Mouse (Mus musculus) v-Abl transformed pro-B cells (cell line): Measurements from ENCODE around the gene Mob1b.

Experiments
- in situ Hi-C, 2 experiments: fragments of 400-800 bp; cut with MboI; formaldehyde crosslinking; loops; one replicate each; pipeline ENCODE4 v1.15.1; 2025; ENCODE audit not compliant: unreplicated experiment in 2 of 2

Gene Mob1b

GRCm38 (mm10) chr5:88720116-88721002 is at the start of gene Mob1b:
Gene Mob1b, plus strand, starts transcription at chr5:88720855.
- in situ Hi-C loops, result loop anchor here in 1 of 2 experiments (5.0 kb wide), 1 partner anchor 42 kb away; the partner anchor contains the start of gene Dck

DNA sequence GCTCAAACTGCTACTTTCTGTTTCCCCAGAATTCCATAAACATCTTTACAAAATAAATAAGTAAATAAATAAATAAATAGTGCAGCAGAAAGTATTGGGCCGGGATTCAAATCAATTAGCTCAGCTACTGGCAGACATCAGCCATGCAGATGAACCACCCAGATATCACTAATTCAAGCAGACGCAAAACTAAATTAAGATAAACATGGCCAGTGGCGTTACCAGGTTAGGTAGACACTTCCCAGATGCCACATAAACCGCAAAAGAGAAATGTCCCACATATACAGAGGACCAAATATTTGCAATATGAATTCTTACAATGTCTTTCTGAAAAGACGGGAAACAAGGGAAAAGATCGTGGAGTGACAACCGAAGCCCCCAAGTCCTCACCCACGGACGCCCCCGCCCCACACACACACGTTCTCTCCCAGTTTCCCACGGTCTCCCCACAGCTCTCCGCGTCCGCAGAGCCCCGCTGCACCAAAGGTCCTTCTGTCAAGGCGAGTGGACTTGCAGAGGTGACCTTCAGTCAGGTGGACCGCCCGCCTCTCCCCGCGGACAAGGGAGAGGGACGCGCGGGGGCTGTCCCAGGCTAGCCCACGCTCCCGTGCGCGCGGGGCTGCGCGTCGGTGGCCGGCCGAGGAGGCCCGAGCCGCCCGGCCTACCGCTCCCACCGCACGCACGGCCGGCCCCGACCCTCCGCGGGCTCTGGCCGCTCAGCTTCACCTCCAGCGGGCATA is 45.8 kb upstream of the Mob1b start:
- in situ Hi-C loops, result loop anchor here (5.0 to 25.0 kb wide), 5 partner anchors 103 to 1863 kb away; partner anchors contain the start of gene Ythdc1 (in 1 of the 2)

- in situ Hi-C loops, result loop anchor here (10.0 to 25.0 kb wide), 3 partner anchors 161 to 1012 kb away; no protein-coding TSS in a partner anchor
Observed at GRCm38 (mm10) chr5:88675443-88676387, 44.9 kb upstream of the Mob1b start, which contains the start of gene Grsf1. Gene Grsf1, minus strand, starts transcription at chr5:88676171.

GRCm38 (mm10) chr5:88678929-88679328 is 41.7 kb upstream of the Mob1b start:
- in situ Hi-C loops, result loop anchor here (10.0 to 25.0 kb wide), 3 partner anchors 164 to 1008 kb away; no protein-coding TSS in a partner anchor

- in situ Hi-C loops, result loop anchor here (10.0 to 25.0 kb wide), 3 partner anchors 165 to 1008 kb away; no protein-coding TSS in a partner anchor
Observed at GRCm38 (mm10) chr5:88679341-88679740, 41.3 kb upstream of the Mob1b start.

DNA sequence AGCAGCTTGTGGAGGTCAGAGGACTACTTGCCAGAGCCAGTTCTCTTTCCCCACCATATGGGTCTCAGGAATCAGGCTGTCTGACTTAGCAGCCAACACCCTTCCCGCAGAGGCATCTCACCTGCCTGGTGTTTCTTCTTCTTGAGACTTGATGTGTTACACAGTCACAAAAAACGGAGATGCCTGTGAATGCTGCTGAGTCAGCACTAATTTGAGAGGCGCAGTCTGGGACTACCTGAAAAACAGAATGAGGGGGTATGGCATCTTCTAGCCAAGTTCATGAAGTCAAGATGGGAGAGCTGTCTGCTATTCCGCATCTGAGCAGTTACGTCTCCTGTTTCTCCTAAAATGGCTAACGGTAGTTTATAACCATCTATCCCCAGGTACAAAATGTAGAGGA is 40.1 kb upstream of the Mob1b start:
- in situ Hi-C loops, result loop anchor here in 1 of 2 experiments (25.0 kb wide), 2 partner anchors 707 to 1007 kb away; no protein-coding TSS in a partner anchor

GRCm38 (mm10) chr5:88683706-88684105 is 36.9 kb upstream of the Mob1b start:
- in situ Hi-C loops, result loop anchor here in 1 of 2 experiments (25.0 kb wide), 2 partner anchors 704 to 1004 kb away; no protein-coding TSS in a partner anchor

DNA sequence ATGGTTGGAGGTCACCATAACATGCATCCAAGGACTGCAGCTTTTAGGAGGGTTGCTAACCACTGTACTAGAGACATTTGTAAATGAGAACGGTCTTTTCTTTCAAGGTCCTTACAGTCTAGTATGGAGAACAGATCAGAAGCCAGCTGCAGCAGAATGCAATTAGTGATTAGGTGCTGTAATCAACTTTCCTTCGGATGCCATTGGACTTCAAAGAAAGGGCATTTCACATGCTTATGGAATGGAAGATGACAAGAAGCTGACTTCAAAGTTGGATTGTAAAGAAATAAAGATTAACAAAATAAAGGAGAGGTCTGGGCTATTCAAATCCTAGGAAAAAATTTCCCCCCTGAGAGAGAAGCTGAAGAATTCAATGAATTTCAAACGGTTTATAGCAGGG is 36.4 kb upstream of the Mob1b start:
- in situ Hi-C loops, result loop anchor here in 1 of 2 experiments (25.0 kb wide), 2 partner anchors 703 to 1003 kb away; no protein-coding TSS in a partner anchor

GRCm38 (mm10) chr5:88685306-88685705 is 35.3 kb upstream of the Mob1b start:
- in situ Hi-C loops, result loop anchor here in 1 of 2 experiments (25.0 kb wide), 2 partner anchors 702 to 1002 kb away; no protein-coding TSS in a partner anchor

- in situ Hi-C loops, result loop anchor here in 1 of 2 experiments (25.0 kb wide), 2 partner anchors 701 to 1001 kb away; no protein-coding TSS in a partner anchor
Observed at GRCm38 (mm10) chr5:88685745-88686299, 34.8 kb upstream of the Mob1b start.

GRCm38 (mm10) chr5:88687996-88688406 is 32.7 kb upstream of the Mob1b start:
- in situ Hi-C loops, result loop anchor here in 1 of 2 experiments (25.0 kb wide), 2 partner anchors 699 to 999 kb away; no protein-coding TSS in a partner anchor

GRCm38 (mm10) chr5:88688583-88689187 is 32.0 kb upstream of the Mob1b start:
- in situ Hi-C loops, result loop anchor here in 1 of 2 experiments (25.0 kb wide), 2 partner anchors 699 to 999 kb away; no protein-coding TSS in a partner anchor

GRCm38 (mm10) chr5:88689279-88689938 is 31.2 kb upstream of the Mob1b start:
- in situ Hi-C loops, result loop anchor here in 1 of 2 experiments (25.0 kb wide), 2 partner anchors 698 to 998 kb away; no protein-coding TSS in a partner anchor

GRCm38 (mm10) chr5:88690681-88691505 is 29.8 kb upstream of the Mob1b start:
- in situ Hi-C loops, result loop anchor here (5.0 to 25.0 kb wide), 4 partner anchors 696 to 996 kb away; no protein-coding TSS in a partner anchor

DNA sequence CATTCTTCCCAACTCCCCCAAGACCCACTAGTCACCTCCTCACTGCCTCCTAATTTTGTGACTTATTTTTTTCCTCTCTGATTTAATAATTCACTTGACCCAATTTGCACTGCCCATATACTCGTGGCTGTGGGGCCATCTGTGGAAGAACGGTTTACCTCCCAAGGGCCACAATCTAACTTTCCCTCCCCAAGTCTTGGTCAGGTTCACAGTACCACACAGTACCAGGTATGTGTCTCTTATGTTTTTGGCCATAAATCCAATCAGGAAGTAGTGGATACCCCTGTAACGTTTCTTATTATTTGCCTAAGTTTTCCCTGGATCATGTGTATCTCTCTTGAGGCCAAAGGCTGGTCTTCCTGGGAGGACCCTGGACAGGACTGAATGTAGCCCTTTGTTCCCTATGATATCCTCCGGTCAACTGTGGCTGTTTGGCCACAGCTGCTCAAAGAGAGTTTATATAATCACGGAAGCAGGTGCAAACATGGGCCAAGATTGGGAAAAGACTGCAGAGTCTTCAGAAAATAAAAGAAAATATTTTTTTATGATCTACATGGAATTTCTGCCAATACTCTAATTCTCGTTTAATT is 29.1 kb upstream of the Mob1b start:
- in situ Hi-C loops, result loop anchor here (5.0 to 25.0 kb wide), 4 partner anchors 696 to 996 kb away; no protein-coding TSS in a partner anchor

DNA sequence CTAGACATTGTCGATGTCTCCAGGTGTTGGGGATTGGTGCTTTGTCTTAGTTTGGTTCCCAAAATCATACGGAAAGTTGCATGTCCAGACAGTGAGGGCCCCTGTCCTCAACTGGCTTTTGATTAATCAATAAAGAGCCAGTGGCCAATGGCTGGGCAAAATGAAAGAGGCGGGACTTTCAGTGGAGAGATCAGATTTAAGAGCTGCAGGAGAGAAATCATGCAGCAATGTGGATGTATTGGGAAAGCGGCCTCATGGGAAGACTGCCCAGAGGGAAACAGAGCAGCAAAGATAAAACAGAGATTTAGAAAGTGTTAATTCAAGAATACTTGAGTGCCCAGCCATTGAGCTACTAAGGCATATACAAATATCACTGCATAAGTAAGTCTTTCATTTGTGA is 28.1 kb upstream of the Mob1b start:
- in situ Hi-C loops, result loop anchor here (5.0 to 25.0 kb wide), 4 partner anchors 695 to 995 kb away; no protein-coding TSS in a partner anchor
